Mouse (Mus musculus) neural tube, embryonic 10.5 days (tissue): ENCODE measurements at regions not wholly inside any gene's neighbourhood (a gene's known extent, or its start where the extent isn't known, plus 50 kb on each side); places are given as distances from the start of the nearest gene placed in this dataset.

Experiments
- DNase-seq: peaks from one replicate; pipeline ENCODE4 v3.0.0-alpha.2; 2017; ENCODE audit warnings: low spot score; ENCODE audit errors: extremely low spot score

DNA sequence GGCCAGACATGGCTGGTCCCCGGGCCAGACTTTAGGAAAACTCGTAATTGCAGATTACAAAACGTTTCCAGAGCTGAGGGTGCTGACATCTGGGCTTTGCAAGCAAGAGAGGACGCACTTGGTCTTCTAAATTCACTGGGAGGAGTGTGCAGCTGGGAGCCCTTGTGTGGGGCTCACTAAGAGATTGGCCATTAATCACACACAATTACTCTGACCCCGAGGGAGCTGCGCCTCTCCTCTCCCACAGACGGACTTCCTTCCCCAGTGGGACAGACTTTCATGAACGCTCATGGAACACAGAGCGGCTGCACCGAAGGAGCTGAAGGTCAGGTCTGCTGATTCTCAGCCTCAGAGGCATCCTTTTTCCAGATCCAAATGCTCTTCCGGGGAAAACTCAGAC lies 407.2 kb downstream of the Med13l start:
- DNase-seq: no peak

DNA sequence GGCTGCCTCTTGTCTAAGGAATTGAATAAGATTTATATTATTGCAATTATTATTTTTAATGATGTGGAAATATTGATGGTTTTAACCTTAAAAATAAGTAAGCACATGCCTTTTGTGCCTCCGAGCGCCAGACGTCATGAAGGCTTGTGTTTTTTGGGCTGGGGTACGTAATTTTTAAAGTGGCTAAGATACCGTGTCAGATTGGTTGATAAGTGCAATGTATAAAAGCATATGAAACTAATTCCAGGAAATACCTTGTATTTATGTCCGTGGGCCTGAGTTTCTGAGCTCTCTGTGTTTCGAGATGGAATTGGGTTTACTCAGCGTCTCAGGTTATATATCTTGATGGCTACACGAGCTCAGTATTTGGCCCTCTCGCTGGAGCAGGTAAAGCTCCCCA lies 414.7 kb downstream of the Med13l start:
- DNase-seq: no peak

DNA sequence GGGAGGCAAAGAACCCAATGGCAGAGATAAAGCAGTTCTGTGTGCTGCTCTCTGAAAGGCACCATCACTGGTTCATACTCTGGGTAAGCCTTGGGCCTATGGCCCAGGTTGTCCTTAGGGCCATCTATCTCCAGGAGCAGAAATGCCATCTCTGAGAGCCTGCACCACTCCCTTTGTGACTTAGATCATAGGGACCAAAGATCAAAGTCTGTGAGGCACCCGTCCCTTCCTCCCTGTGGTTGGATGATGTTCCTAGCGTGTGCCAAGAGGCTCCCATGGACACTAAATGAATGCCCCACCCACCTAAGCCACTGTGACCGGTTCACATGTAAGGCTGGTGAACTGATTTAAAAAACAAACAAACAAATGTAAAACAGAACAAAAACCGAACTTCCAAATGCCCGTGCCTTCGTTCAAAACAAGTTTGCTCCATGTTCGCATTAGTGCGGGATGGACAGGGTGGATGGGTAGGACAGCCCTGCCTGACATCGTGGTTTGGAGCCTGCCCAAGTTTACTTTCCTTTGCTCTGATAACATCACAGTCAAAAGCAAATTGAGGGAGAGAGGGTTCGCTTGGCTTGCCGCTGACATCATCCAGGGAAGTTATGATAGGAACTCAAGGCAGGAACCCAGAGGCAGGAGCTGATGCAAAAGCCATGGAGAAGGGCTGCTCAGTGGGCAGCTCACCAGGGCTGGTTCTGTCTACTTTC lies 418.6 kb downstream of the Med13l start:
- DNase-seq: no peak

DNA sequence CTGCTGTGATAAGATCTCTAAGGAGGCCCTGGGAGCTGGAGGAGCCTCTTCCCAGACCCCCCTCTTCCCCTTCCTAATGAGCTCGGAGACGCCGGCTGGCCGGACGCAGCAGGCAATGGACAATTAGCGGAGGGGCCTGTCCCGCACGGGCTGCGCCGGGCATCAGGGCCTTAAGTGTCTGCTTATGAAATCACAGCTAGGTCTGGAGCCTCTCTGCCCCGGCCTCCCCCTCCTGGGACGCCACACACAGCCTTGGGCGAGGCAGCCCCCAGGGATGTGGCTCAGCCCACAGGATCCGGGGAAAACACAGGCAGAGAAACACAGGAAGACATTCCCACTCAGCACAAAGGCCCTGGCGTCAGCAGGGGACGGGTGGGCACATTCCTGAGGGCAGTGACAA lies 420.6 kb downstream of the Med13l start:
- DNase-seq: no peak

DNA sequence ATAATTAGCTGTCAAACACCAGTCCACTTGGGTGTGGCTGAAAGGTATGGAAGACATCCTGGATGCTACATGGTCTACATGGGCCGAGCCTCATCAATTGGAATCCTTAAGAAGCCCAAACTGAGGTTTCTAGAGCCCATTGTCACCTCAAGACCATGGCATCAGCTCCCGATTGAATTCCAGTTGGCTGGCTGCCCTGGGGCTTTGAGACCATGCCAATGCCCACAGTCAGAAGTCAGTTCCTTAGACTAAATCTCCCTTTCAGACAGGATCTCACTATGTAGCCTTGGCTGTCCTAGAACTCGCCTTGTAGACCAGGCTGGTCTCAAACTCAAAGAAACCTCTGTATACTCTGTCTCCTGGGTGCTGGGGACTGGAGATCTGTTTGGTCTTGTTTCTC lies 423.8 kb downstream of the Med13l start:
- no peak for DNase-seq

DNA sequence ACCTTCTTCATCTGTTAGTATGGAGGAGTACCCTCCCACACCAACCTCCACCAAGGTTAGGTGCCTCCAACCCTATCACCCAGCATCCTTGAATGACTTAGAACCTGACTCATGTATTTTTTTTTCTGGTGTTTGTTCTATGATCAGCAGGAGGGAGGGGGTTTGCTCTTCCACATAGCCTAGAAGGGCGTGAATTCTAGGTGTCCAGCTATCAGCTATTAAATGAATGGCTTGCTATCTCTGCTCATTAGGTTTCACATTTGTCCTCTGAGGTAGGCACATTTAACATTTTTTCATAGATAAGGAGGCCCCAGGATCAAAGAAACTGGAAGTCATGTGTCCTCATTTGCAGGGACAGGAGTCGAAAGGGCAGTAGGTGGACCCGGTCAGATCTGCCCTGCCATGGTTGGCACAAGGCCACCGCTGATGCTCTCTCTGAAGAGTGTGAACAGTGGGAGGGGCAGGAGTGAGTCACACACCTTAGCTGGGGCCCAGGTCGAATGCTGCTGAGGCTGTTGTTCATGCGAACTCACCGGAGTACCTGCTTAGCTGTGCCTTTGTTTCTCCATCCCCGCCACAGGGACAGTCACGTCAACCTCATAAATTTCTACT lies 424.4 kb downstream of the Med13l start:
- no peak for DNase-seq

DNA sequence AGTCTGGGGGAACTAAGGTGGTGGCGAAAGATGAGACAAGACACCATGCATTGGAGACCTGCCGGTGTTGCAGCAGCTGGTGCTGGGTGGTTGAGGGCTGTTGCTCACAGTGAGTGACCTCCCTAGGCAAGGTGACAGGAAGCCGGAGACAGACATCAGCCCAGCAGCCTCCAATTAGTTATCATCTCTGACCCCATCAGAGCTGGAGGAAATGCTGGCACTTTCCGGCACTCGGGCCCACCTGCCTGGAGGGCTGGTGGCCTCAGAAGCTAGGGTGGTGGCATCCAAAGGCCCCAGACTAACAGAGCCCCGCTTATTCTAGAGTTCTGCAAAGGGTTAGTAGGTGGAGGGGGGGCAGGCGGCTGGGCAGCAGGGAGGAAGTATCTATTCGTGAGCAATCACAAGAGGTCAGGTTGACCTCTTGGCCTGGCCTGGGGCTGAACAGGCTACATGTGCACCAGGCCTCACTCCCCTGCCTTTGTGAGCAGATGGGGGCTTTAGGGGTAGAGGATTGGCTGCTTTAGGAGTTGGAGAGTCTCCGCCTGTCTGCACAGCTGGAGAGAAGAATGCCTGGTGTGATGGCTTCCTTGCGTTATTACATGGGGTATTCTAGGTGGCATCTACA lies 427.0 kb downstream of the Med13l start:
- no peak for DNase-seq

DNA sequence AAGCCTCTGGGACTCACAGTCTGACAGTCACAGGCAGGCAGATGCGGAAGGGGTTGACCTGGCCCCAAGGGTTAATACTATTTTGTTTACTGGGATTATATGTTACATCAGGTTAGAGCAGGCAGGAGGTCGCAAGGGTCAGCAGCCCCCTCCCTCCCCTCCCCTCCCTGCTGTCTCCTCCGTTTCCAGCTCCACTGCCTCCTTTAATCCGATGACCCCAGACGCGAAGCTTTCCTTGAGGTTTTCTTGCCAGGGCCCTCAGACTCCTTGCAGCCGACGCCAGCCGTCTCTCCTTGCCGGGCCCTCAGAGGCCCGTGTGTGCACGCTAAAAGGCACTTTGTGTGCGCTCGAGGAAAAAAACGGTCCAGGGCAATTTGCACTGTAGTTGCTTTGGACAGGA lies 438.6 kb downstream of the Med13l start:
- DNase-seq: peak; percentile 22

DNA sequence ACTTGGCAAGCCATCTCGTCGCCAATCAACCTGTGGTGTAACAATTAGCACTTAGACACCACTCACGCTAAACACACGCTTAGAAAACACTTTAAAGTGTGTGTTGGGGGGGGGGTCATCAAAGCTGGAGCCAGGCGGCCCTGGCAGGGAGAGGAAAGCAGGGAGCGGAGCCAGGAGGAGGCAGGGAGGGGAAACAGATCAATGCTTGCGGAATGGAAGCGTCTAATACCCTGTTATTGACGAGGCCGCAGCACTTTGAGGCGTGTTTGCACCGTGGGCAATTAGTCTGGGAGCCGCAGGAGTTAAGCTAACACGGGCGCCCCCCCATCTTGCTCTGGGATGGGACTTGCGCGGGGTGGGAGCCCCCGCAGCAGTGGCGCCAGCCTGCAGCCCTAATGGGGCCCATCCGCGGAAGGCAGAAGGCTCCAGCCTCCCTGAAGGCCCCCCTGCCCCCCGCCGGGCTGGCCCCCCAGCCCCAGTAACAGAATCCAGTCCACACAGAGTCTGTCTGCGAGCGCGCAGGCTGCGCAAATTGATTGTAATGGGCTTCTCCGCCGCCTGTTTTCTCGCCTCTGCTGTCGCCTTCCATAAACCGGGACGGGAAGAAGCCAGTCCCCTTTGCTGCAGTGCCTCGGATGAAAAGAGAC lies 445.5 kb downstream of the Med13l start:
- DNase-seq: peak; percentile 48

DNA sequence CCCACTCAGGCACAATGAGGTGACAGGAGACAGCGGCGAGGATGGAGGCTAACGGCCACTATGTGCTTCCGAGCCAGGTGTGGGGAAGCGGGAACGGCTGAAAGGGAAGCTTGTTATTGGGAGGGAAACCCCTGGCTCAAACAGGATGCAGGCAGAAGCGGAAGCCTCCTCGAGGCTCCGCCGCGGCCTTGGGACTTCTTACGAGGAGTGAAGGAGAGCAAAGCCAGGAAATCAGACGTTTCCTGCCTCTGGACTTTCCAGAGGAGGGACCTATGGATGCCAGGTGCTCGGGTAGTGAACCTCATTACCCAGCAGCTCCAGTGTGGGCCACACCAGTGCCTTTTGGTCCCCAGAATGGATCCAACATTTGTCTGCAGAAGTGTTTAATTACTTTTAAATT lies 449.6 kb downstream of the Med13l start:
- no peak for DNase-seq

DNA sequence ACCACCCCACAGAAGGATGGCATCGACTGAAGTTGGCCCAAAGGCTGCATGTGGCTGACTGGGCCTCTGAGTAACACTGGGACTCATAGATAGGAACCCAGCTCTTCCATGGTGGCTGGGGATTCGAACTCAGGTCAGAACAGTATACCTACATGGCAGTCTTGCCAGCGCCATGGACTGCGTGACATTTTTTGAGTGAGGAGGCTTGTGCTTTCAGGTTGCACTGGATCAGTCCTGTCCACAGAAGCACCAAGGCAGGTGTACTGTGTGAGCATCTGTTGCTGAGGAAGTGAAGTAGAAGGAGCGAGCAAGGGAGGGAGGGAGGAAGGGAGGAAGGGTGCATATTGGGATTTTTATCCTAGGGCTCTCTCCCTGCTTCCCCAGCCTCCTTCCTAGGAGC lies 454.7 kb downstream of the Med13l start:
- no peak for DNase-seq

DNA sequence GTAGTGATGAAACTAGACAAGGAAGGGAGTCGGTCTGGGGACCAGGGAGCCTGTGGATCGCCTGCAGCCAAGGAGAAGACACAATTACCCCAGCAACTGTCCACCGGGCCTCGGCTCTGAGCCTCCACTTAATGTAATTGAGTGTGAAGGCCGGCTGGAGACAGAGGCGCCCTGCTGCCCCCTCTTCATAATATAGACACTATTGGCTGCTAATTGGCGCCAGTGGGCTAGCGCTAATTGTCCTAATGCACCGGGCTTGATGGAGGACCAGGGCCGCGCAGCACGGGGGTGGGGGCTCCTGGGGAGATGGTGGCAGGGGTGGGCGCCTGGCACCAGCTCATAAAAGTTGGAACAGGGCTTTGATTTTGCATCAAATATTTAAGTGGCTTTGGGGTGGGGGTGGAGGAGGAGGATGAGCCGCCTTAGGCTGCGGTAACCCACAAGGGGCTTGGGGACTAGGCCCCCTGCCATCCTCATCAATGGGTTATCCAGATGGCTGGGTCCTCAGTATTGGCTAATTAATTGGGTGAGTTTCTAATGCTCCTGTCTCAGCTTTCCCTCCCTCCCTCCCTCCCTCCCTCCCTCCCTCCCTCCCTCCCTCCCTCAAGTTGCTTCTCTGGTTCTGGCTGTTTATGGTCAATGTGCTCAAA lies 455.3 kb downstream of the Med13l start:
- no peak for DNase-seq

DNA sequence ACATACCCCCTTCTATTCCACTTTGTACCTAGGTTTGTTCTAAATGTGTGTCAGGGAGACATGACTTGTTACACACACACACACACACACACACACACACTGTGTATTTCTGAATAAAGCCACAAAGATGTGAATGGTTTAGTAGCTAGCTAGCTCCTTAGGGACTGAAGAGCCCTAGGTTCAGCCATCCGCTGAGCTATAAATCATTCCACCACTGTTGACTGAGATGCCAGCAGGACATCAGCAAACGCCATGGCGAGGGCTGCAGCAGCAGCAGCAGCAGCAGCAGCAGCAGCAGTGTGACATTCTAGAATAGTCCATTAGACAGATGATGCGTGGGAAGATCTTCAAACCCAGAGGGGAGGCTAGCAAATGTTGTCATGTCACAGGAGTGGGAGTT lies 455.9 kb downstream of the Med13l start:
- DNase-seq: no peak

DNA sequence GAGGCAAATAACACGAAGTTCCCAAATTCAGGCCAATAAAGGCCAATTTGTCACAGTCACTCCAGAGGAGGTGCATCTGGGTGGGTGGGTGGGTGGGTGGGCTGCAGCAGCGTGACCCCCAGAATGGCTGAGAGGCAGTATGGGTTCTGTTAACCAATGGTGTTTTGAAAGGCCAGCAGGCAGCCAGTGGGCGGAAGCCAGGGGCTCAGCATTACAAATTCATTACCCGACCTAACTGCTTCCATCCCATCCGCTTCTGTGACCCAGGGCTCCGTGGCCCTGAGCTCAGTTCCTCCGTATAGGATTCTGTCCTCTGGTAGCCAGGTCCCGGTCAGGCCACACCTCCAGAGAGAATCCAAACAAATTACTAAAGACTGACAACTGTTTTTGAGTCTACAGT lies 463.5 kb downstream of the Med13l start:
- no peak for DNase-seq

DNA sequence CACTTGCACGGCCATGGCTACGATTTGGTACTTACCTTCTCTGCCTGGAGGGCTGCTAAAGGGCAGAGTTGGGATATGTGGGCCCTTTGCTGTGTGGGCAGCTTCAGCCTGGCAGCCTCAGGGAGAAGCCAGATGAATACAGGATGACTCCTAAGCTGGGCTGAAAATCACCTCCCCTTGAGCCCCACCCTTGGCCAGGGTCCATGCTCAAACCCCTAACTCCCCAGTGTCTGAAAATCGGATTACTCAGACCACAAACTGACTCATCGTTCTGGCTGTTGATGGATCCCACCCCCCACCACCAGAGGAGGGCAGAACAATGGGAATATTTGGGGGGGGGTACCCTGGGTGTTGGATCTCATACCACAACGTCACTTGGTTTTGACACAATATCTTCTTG lies 471.6 kb downstream of the Med13l start:
- no peak for DNase-seq

DNA sequence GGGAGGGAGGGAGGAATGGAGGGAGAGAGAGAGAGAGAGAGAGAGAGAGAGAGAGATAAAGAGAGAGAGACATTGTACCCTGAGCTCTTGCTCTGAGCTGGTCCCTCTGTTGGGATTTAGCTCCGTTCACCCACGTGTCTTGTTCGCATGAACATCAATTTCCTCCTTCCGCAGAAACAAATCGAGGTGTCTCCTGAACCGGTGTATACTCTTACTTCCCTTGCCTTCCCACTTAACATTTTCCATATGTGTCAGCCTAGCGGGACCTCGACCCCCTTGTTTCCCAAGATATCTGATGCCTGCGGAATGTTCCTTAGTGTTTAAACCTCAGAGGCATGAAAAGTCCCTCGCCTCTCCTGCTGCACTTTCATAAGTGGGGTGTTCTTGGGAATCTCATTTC lies 484.1 kb downstream of the Med13l start:
- no peak for DNase-seq

DNA sequence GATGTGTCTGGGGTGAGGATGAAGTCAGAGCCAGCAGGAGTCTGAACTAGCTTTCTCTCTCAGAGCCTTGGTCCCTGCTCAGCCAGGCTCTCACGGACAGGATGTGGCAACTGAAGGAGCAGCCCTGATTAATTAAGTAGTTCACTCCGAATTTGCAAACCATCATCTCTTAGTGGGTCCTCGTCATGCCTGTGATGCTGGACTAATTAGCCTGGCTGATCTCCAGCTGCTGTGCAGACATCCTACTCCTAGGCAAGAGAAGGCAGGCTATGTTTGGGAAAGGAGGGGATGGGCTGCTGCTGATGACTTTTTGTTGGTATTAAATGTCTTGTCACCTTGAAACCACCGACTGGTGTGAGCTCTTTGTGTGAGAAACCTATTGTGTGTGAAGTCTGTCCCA lies 487.1 kb downstream of the Med13l start:
- DNase-seq: no peak

DNA sequence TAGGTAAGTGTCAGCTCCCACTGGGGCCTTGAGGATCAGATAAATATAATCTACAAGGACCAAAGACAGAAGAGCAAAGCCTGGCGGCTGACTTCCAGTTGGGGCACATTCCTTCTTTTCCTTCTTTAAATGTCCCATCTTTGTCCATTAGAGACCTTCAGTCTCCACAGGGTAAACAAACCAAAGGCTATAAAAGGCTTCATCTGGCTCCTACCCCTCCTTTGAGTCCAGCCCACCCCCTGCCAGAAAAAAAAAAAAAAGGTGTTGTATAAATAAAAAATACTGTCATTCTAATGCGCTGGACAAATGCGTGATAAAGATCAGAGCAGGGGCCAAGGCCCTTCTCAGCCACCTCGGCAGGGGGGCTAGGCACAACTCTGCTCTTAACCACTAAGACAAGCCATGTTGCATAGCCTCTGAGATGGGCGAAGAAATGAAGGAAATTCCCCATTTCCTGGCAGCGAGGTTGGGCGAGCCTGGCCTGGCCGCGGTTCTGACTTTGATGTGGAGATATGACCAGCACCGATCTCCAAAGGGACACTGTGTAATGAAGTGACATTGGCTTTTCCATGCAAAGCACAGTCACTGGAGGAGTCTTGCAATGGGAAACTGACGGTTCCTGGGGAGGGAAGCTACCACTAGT lies 492.0 kb downstream of the Med13l start:
- DNase-seq: no peak

DNA sequence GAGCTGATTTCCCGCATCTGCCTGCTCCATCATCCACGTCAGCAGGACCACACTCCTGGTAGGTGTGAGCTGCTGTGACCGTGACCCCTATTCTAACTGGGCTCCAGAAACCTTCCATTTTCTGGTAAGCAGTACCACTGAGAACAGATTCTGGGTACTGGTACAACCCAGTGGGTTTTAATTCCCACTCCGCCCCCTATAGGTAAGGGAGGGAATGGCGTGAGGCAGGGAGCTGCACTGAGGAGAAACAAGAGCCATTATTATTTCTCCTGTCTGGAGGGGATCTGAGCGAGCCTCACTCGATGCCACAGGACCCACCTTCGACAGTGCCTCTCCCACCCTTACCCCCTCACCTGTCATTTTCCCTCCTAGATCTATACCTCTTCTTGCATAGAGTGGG lies 493.3 kb downstream of the Med13l start:
- DNase-seq: no peak

DNA sequence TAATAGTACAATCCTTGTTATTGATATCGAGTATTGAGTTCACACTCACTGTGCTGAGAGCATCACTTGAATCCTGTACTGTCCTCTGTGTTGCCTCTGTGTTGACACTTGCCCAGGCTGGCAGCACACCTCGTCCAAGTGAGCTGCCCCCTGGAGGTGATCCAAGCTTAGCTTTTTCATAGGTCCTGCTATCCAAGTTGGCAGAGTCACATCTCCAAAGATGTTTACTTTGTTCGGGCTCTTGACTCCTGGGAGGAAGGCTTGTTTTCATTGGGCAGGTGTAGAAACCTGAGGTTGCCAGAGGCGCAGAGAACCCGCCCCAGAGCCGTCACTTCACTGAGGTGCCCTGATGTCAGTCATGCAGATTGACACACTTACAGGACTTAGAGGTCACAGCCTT lies 493.9 kb downstream of the Med13l start:
- DNase-seq: no peak

DNA sequence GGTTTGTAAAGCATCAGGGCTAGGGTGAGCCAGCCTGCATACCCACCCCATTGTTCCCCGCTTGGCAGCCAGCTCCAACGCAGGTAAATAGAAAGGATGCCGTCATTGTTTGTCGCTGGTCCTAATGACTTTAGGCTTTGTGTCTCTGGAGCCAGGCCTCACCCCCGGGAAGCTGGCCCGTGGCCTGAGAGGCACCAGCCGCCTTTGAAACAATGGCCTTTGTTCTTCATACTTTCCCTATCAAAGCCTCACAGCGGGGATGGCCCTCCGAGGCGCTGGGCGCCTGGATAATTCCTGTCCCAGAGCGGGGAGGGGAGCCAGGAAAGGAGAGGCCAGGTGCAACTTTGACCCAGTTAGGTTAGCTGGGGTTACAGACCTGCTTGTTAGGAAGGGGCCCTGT lies 495.0 kb downstream of the Med13l start:
- DNase-seq: peak; percentile 40

DNA sequence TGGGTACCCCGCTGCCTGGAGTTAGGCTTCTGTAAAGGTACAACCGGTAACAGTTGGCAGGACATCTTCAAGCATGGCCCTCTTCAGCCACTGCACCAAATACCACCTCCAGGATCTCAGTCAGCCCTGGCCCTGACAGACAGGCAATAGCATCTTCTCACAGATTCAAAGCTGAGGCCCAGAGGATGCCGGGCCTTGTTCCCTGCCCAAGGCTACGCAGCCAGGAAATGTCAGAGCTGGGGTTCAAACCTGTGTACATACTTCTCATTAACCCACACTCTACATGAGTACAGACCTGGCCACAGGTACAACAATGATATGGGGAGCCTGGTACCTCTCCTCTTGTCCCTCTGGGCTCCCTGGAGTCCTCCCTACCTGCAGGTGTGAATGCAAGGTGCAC lies 497.3 kb downstream of the Med13l start:
- no peak for DNase-seq
